Mouse (Mus musculus): ENCODE results near the gene Pip5k1c. TPM values are rescaled to one million over a fixed set of nuclear protein-coding genes. Genes with fewer than 3 reads are reported as not detected.

The Pip5k1c gene
- polyA plus RNA-seq, 1 experiment, result 288 TPM

DNA sequence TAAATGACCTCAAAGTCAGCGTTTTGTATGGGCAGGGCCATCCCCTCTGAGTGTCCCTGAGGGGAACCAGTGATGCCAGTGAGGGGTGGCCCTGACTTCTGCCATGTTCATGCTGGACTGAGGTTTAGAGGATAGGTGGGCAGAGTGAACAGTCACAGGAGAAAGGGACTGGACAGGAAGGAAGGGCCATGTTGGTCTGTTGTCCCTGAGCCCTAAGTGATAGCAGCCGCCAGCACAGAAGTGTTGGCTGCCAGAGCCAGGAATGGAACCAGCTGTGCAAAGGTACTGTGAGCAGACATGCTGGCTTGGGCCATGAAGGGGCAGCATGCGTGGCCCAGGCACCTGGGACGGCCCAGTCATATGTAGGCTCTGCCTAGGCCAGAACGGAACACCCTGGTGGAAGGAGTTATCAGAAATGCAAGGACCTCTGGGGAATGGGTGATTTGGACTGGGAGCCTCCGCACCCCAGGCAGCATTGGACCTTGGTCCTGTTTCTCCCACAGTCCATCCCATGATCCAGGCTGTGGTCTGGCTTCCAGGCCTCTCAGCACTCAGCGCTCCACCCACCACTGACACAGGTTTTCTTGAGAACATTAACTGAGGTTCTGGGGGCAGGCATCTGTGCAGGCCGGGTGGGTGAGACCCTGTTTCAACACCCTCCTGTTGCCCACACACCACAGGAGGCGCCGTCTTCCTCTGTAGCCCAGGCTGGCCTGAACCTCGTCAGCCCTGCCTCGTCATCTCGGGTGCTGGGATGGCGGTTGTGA, 7.0 kb downstream of the Pip5k1c start:
- H3K27ac ChIP-seq (ENCODE audit: insufficient read depth, low read length), result peak overlapping the region; percentile 78
- no peak for TF ChIP-seq CTCF (IDR thresholded peaks at IDR 0.05; ENCODE audit: borderline replicate concordance, insufficient read depth, low read depth, low read length)
- no peak for TF ChIP-seq POLR2A (IDR thresholded peaks at IDR 0.05; ENCODE audit: borderline replicate concordance, insufficient read depth, low read length)
- peak overlapping the region; percentile 9 for H3K4me3 ChIP-seq (replicated peaks; ENCODE audit: insufficient read depth, low read depth, low read length)
- 41% methylated on average over 14 of the region's 14 CpGs for WGBS
- H3K27me3 ChIP-seq (ENCODE audit: control insufficient read depth, insufficient read depth, low read length), result no peaks in the 10 kb centered on the region
- peak in 1 of 2 experiments; percentile 48 for DNase-seq
- peaks cover 92% of the 10 kb centered on the region for H3K4me1 ChIP-seq (ENCODE audit: control insufficient read depth, insufficient read depth, low read length)

DNA sequence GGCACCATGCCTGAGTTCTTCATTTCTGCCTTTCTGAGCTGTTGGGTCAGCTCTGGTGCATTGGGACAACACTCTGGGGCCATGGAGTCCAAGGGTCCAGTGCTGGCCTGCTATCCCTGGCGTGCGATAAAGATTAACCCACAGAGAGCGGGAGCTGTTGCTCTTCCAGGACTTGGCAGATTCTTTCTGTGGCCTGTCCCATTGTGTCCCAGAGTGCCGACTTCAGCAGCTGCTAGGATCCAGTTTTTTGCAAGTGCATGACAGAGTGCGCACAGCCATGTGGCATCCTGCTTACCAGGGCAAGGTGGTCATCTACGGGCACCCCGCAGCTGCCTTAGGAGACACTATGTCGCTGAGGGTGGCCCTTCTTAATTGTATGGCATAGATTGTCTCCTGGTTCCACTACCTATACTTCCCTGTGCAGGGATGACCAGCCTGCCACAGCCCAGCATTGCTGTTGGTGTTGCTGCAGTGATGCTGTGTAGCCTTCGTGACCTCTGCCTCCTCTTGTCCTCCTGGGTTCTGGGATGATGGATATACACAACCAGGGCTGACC, 7.7 kb downstream of the Pip5k1c start:
- Histone ChIP-seq H3K27ac (ENCODE audit: insufficient read depth, low read length) (peak overlapping the region; percentile 78), H3K4me3 (replicated peaks; ENCODE audit: insufficient read depth, low read depth, low read length) (peak overlapping the region; percentile 16), H3K4me1 (ENCODE audit: control insufficient read depth, insufficient read depth, low read length) (peaks cover 92% of the 10 kb centered on the region), H3K27me3 (ENCODE audit: control insufficient read depth, insufficient read depth, low read length) (no peaks in the 10 kb centered on the region)
- DNase-seq, result peak in 1 of 2 experiments; percentile 53
- 24% methylated on average over 9 of the region's 9 CpGs for WGBS
- no peak for TF ChIP-seq CTCF (IDR thresholded peaks at IDR 0.05; ENCODE audit: borderline replicate concordance, insufficient read depth, low read depth, low read length)
- TF ChIP-seq POLR2A (IDR thresholded peaks at IDR 0.05; ENCODE audit: borderline replicate concordance, insufficient read depth, low read length), result no peak

DNA sequence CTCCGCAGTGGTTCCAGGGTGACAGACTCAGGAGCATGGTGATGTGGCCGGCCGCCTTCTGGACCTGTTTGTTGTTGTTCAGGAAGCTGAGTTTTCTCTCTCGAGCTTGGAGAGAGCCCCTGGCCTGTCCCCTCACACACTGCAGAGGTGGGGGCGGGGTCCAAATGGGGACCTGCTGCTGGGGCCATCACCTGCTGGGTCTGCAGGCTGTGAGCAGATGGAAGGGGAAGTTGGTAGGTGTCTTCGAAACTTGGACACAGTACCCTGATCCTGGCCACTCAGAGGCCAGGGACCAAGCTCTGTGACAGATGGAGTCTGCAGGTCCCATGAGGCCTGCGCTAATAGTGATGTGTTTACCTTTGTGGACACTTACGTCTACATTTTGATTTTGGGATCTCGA, 8.6 kb downstream of the Pip5k1c start:
- H3K4me1 ChIP-seq (ENCODE audit: control insufficient read depth, insufficient read depth, low read length), result peaks cover 92% of the 10 kb centered on the region
- no peak for TF ChIP-seq POLR2A (IDR thresholded peaks at IDR 0.05; ENCODE audit: borderline replicate concordance, insufficient read depth, low read length)
- TF ChIP-seq CTCF (IDR thresholded peaks at IDR 0.05; ENCODE audit: borderline replicate concordance, insufficient read depth, low read depth, low read length), result no peak
- no peaks in the 10 kb centered on the region for H3K27me3 ChIP-seq (ENCODE audit: control insufficient read depth, insufficient read depth, low read length)
- peak overlapping the region; percentile 48; the same call in 1 of the 2 replicates for H3K27ac ChIP-seq (ENCODE audit: insufficient read depth, low read length)
- 11% methylated on average over 9 of the region's 9 CpGs for WGBS
- H3K4me3 ChIP-seq (replicated peaks; ENCODE audit: insufficient read depth, low read depth, low read length), result no peak overlapping the region
- peak; percentile 83 to 88 for DNase-seq

DNA sequence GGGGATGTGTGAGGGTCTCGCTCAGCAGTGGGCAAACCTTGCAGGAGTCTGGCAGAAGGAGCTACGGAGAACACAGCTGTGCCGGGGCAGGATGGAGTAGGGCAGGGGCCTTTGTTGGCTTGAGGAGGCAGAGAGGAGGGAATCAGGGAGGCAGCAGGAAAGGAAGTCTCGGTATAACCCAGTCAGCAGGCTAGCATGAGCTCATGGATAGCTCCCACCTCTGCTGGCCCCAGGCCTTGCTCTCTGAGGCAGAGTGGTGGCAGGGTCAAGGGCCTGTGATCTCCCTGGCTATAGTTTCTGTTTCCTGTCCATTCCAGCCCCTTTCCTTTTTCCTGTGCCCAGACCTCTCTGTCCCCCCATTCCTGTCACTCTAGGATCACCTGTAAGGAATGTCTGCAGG, 9.5 kb downstream of the Pip5k1c start:
- WGBS, result 16% methylated on average over 4 of the region's 4 CpGs

DNA sequence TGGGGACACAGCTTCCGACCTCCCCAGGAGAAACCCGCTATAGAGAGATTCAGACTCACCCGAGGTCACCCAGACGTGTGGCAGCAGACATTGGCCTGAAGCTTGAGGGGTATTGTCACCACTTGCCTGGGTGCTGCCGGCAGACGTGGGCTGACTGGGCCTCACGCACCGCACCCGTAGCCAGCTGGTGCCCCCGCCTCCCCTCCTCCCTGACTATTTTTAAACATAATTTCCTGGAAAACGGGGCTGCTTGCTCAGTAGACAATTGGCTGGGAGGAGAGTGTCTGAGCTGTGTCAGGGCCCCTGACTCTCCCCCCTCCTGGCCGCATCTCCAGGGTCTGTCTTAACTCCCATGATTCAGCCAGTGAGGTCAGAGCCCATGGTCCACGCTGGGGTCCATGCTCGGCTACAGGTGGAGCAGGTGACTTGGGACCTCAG, 10.0 kb downstream of the Pip5k1c start:
- no peak for TF ChIP-seq POLR2A (IDR thresholded peaks at IDR 0.05; ENCODE audit: borderline replicate concordance, insufficient read depth, low read length)
- no peak for TF ChIP-seq CTCF (IDR thresholded peaks at IDR 0.05; ENCODE audit: borderline replicate concordance, insufficient read depth, low read depth, low read length)
- no peaks in the 10 kb centered on the region for H3K27me3 ChIP-seq (ENCODE audit: control insufficient read depth, insufficient read depth, low read length)
- H3K4me3 ChIP-seq (replicated peaks; ENCODE audit: insufficient read depth, low read depth, low read length), result peak overlapping the region; percentile 26
- H3K4me1 ChIP-seq (ENCODE audit: control insufficient read depth, insufficient read depth, low read length), result peaks cover 90% of the 10 kb centered on the region
- DNase-seq, result peak; percentile 63 to 70
- peak overlapping the region; percentile 86 for H3K27ac ChIP-seq (ENCODE audit: insufficient read depth, low read length)
- 15% methylated on average over 14 of the region's 14 CpGs for WGBS

More for the DNA sequence above, 9.5 kb downstream of the Pip5k1c start:
- H3K4me1 ChIP-seq (ENCODE audit: control insufficient read depth, insufficient read depth, low read length), result peaks cover 95% of the 10 kb centered on the region
- peak overlapping the region; percentile 9 for H3K4me3 ChIP-seq (replicated peaks; ENCODE audit: insufficient read depth, low read depth, low read length)
- no peaks in the 10 kb centered on the region for H3K27me3 ChIP-seq (ENCODE audit: control insufficient read depth, insufficient read depth, low read length)
- H3K27ac ChIP-seq (ENCODE audit: insufficient read depth, low read length), result peak overlapping the region; percentile 86
- DNase-seq, result peak in 1 of 2 experiments; percentile 57
- TF ChIP-seq CTCF (IDR thresholded peaks at IDR 0.05; ENCODE audit: borderline replicate concordance, insufficient read depth, low read depth, low read length), result no peak
- no peak for TF ChIP-seq POLR2A (IDR thresholded peaks at IDR 0.05; ENCODE audit: borderline replicate concordance, insufficient read depth, low read length)

DNA sequence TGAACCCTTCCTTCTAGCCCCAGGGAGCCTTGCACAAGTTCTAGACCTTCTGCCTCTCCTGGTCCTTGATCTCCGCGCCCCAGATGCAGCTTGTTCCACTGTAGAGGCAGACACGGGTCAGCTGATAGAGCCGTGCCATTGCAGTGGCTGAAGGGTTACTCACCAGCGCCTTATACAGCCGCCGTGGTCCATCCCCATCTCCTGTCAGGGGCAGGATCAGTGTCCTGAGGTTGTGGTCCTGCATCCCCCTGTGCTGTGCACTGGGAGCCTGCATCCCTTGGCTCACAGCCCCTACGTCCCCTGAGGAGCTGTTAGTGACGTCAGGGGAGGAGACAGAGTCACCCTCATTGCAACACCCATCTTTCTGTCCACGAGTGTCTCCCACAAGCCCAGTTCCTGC, 10.5 kb downstream of the Pip5k1c start:
- no peaks in the 10 kb centered on the region for H3K27me3 ChIP-seq (ENCODE audit: control insufficient read depth, insufficient read depth, low read length)
- H3K4me1 ChIP-seq (ENCODE audit: control insufficient read depth, insufficient read depth, low read length), result peaks cover 85% of the 10 kb centered on the region
- TF ChIP-seq CTCF (IDR thresholded peaks at IDR 0.05; ENCODE audit: borderline replicate concordance, insufficient read depth, low read depth, low read length) (no peak), POLR2A (IDR thresholded peaks at IDR 0.05; ENCODE audit: borderline replicate concordance, insufficient read depth, low read length) (no peak)
- DNase-seq, result peak in 1 of 2 experiments; percentile 56
- H3K4me3 ChIP-seq (replicated peaks; ENCODE audit: insufficient read depth, low read depth, low read length), result peak overlapping the region; percentile 26
- WGBS, result 19% methylated on average over 10 of the region's 10 CpGs
- H3K27ac ChIP-seq (ENCODE audit: insufficient read depth, low read length), result peak overlapping the region; percentile 86

DNA sequence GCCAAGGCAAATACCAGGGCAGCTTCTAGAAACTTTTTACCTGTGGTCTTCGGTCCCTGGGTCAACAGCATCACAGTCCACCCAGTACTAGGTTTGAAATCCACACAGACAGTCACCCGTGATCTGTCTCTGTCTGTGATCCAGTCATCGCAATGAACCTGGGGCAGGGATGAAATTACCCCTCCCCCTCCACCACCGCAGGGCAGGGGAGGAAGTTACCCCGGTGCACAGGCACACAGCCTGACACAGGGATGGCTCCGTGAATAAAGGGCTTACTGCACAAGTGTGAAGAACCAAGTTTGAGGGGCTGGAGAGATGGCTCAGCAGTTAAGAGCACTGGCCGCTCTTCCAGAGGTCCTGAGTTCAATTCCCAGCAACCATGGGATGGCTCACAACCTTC, 11.0 kb downstream of the Pip5k1c start:
- TF ChIP-seq POLR2A (IDR thresholded peaks at IDR 0.05; ENCODE audit: borderline replicate concordance, insufficient read depth, low read length), result no peak
- no peak for TF ChIP-seq CTCF (IDR thresholded peaks at IDR 0.05; ENCODE audit: borderline replicate concordance, insufficient read depth, low read depth, low read length)
- no peaks in the 10 kb centered on the region for H3K27me3 ChIP-seq (ENCODE audit: control insufficient read depth, insufficient read depth, low read length)
- peak overlapping the region; percentile 86 for H3K27ac ChIP-seq (ENCODE audit: insufficient read depth, low read length)
- H3K4me1 ChIP-seq (ENCODE audit: control insufficient read depth, insufficient read depth, low read length), result peaks cover 80% of the 10 kb centered on the region
- WGBS, result 39% methylated on average over 7 of the region's 7 CpGs
- no peak overlapping the region for H3K4me3 ChIP-seq (replicated peaks; ENCODE audit: insufficient read depth, low read depth, low read length)
- no peak for DNase-seq

All from cerebellum, adult 2 months (tissue).